Mouse (Mus musculus) brain, embryonic 14.5 days (tissue): ENCODE data around the gene Orai3. TPM values are rescaled to one million over a fixed set of nuclear protein-coding genes. Genes with fewer than 3 reads are reported as not detected.

ENCODE experiments used
- DNase-seq: peaks from one replicate; pipeline ENCODE4 v3.0.0-alpha.2; 2011; ENCODE audit warnings: low read depth
- CTCF ChIP-seq: fragments of 200-500 bp; IDR thresholded peaks from 2 replicates; pipeline ENCODE4 v1.5.1; 2012; ENCODE audit warnings: inconsistent platforms, mild to moderate bottlenecking, moderate library complexity, borderline replicate concordance; ENCODE audit not compliant: insufficient read depth, insufficient read length; ENCODE audit errors: extremely low read depth
- POLR2A ChIP-seq: fragments of 200-500 bp; IDR thresholded peaks from 2 replicates; pipeline ENCODE4 v1.6.1; 2012; ENCODE audit warnings: mild to moderate bottlenecking, inconsistent platforms, borderline replicate concordance; ENCODE audit not compliant: poor library complexity, insufficient read depth, insufficient read length, severe bottlenecking; ENCODE audit errors: extremely low read depth
- polyA plus RNA-seq: library from polyadenylated mRNA; depleted of rRNA; stranded (reverse); fragments of >200 nt; gene quantifications from 2 replicates; pipeline ENCODE4 v1.2.3, GENCODE M21; 2012

The Orai3 gene
- polyA plus RNA-seq, 1 experiment = 11.2 TPM

- DNase-seq = no peak
- TF ChIP-seq POLR2A = no peak
These were observed 40.2 kb downstream of the Orai3 start for GRCm38 (mm10) chr7:127809846-127810245.

GRCm38 (mm10) chr7:127810650-127811049, 41.0 kb downstream of the Orai3 start:
- TF ChIP-seq POLR2A (no peak), CTCF (no peak)
- DNase-seq = no peak

GRCm38 (mm10) chr7:127811240-127811639, 41.6 kb downstream of the Orai3 start:
- no peak for DNase-seq
- TF ChIP-seq CTCF (no peak), POLR2A (no peak)

- DNase-seq = no peak
- TF ChIP-seq POLR2A = no peak
- no peak for TF ChIP-seq CTCF
These were observed 42.7 kb downstream of the Orai3 start for GRCm38 (mm10) chr7:127812292-127812691.

GRCm38 (mm10) chr7:127813821-127814220, 44.2 kb downstream of the Orai3 start:
- no peak for DNase-seq
- no peak for TF ChIP-seq CTCF
- TF ChIP-seq POLR2A = no peak

- peak; percentile 93 for DNase-seq
- TF ChIP-seq POLR2A (no peak), CTCF (no peak)
These were observed 44.8 kb downstream of the Orai3 start for GRCm38 (mm10) chr7:127814241-127814921.

- no peak for DNase-seq
- TF ChIP-seq POLR2A (no peak), CTCF (no peak)
These were observed 45.6 kb downstream of the Orai3 start for GRCm38 (mm10) chr7:127815116-127815665.

GRCm38 (mm10) chr7:127815954-127816821, 46.6 kb downstream of the Orai3 start:
- no peak for DNase-seq
- TF ChIP-seq CTCF (no peak), POLR2A (no peak)

GRCm38 (mm10) chr7:127817053-127817452, 47.4 kb downstream of the Orai3 start:
- no peak for DNase-seq
- TF ChIP-seq POLR2A = no peak
- no peak for TF ChIP-seq CTCF

- TF ChIP-seq CTCF (no peak), POLR2A (no peak)
- no peak for DNase-seq
These were observed 48.2 kb downstream of the Orai3 start for GRCm38 (mm10) chr7:127817776-127818175.

- no peak for DNase-seq
- TF ChIP-seq CTCF (no peak), POLR2A (no peak)
These were observed 51.4 kb downstream of the Orai3 start for GRCm38 (mm10) chr7:127820836-127821509.

- no peak for DNase-seq
- no peak for TF ChIP-seq POLR2A
These were observed 52.9 kb downstream of the Orai3 start for GRCm38 (mm10) chr7:127822494-127822893.
